Mouse (Mus musculus): ENCODE results near the gene Szrd1. TPM values are rescaled to one million over a fixed set of nuclear protein-coding genes. Genes with fewer than 3 reads are reported as not detected.

The Szrd1 gene
- polyA plus RNA-seq, 1 experiment from 2014 or later: 24.4 TPM

GRCm38 (mm10) chr4:141130704-141131342, 8.8 kb downstream of the Szrd1 start:
- Histone ChIP-seq H3K9me3 (no peaks in the 10 kb centered on the region), H3K9ac (no peak overlapping the region), H3K4me1 (peaks cover 39% of the 10 kb centered on the region), H3K4me2 (no peak overlapping the region), H3K27me3 (replicated peaks) (no peaks in the 10 kb centered on the region), H3K36me3 (replicated peaks) (no peaks in the 10 kb centered on the region), H3K27ac (0 out of 2 replicates have a peak overlapping the region, but pooled peaks have one; percentile 48), H3K4me3 (no peak overlapping the region)
- WGBS: 82% methylated on average over 6 of the region's 6 CpGs
- no peak for ATAC-seq (replicated peaks)

GRCm38 (mm10) chr4:141129190-141129710, 10.3 kb downstream of the Szrd1 start:
- Histone ChIP-seq H3K4me1 (peaks cover 27% of the 10 kb centered on the region), H3K4me3 (no peak overlapping the region), H3K27me3 (replicated peaks) (no peaks in the 10 kb centered on the region), H3K9ac (no peak overlapping the region), H3K27ac (no peak overlapping the region), H3K36me3 (replicated peaks) (no peaks in the 10 kb centered on the region), H3K4me2 (no peak overlapping the region), H3K9me3 (no peaks in the 10 kb centered on the region)
- WGBS: 75% methylated on average over 6 of the region's 6 CpGs
- ATAC-seq (replicated peaks): no peak

DNA sequence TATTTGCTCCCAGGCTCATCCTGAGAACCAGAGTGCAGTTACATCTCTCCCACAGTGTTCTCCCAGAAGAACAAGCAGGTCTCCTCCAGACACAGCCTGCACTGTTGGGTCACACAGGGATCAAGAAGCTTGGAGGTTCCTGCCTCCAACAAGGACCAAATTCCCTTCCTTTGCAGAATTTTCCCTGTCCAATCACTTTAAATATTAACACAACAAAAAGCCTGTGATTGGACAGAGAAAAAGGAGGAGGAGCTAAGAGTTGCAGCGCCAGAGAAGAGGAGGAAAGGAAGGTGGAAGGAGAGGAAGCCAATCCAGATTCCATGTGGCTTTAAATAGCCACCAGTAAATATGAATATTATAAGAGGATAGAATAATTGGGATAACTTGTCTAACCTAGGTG, 16.5 kb downstream of the Szrd1 start:
- Histone ChIP-seq H3K27me3 (replicated peaks) (no peaks in the 10 kb centered on the region), H3K9ac (no peak overlapping the region), H3K4me1 (peaks cover 20% of the 10 kb centered on the region), H3K36me3 (replicated peaks) (no peaks in the 10 kb centered on the region), H3K4me2 (no peak overlapping the region), H3K4me3 (no peak overlapping the region), H3K27ac (no peak overlapping the region), H3K9me3 (no peaks in the 10 kb centered on the region)
- WGBS: 19% methylated on average over 1 of the region's 1 CpGs
- no peak for ATAC-seq (replicated peaks)

DNA sequence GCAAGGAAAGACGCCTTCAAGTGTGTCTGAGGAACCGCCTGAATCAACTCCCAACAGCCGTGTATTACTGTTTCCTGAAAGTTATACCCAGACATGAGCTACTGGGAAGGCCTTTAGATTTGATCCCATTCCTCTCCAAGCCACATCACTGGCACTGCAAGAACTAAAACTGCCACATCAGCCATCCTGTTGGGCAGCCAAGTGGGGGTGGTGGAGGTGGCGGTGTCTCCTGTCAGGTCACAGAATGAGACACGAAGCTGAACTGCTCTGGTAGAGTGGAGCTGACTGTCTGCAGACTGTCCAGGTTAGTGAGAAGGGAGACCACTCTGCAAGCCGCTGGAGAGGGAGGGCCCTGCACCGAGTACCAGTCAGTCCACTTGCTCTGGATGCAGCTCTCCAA, 16.9 kb downstream of the Szrd1 start:
- Histone ChIP-seq H3K9ac (no peak overlapping the region), H3K4me3 (no peak overlapping the region), H3K27me3 (replicated peaks) (no peaks in the 10 kb centered on the region), H3K4me1 (peaks cover 20% of the 10 kb centered on the region), H3K4me2 (no peak overlapping the region), H3K36me3 (replicated peaks) (no peaks in the 10 kb centered on the region), H3K27ac (no peak overlapping the region), H3K9me3 (no peaks in the 10 kb centered on the region)
- 84% methylated on average over 7 of the region's 7 CpGs for WGBS
- no peak for ATAC-seq (replicated peaks)

GRCm38 (mm10) chr4:141120700-141121099, 18.9 kb downstream of the Szrd1 start:
- Histone ChIP-seq H3K4me1 (peaks cover 20% of the 10 kb centered on the region), H3K36me3 (replicated peaks) (peaks cover 15% of the 10 kb centered on the region; the same call in 1 of the 2 replicates), H3K27me3 (replicated peaks) (no peaks in the 10 kb centered on the region), H3K9me3 (no peaks in the 10 kb centered on the region), H3K9ac (no peak overlapping the region), H3K4me2 (no peak overlapping the region), H3K27ac (no peak overlapping the region), H3K4me3 (no peak overlapping the region)
- 0 out of 2 replicates have a peak, but pooled peaks have one; percentile 66 for ATAC-seq (replicated peaks)
- WGBS: 21% methylated on average over 11 of the region's 11 CpGs

DNA sequence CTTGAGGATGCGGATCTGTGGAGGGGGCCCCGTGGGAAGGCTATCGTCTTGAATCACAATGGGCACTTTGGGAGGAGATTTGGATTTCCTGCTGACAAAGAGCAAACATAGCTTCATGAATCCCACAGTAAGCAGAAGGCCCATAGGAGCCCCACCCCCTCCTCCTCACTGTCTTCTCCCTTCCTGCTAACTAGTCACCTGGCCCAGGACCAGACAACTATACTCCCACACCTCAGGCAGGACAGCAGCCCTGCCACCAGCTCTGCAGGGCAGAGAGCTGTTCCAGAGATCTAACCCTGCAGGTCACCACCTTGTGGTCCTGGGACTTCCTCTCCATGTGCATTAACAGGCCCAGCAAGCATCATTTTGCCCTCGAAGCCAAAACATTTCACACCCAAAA, 20.9 kb downstream of the Szrd1 start:
- Histone ChIP-seq H3K27me3 (replicated peaks) (no peaks in the 10 kb centered on the region), H3K9ac (no peak overlapping the region), H3K4me3 (no peak overlapping the region), H3K4me1 (peaks cover 17% of the 10 kb centered on the region), H3K27ac (no peak overlapping the region), H3K4me2 (no peak overlapping the region), H3K9me3 (no peaks in the 10 kb centered on the region), H3K36me3 (replicated peaks) (peaks cover 15% of the 10 kb centered on the region; the same call in 1 of the 2 replicates)
- ATAC-seq (replicated peaks): no peak
- 44% methylated on average over 4 of the region's 4 CpGs for WGBS

DNA sequence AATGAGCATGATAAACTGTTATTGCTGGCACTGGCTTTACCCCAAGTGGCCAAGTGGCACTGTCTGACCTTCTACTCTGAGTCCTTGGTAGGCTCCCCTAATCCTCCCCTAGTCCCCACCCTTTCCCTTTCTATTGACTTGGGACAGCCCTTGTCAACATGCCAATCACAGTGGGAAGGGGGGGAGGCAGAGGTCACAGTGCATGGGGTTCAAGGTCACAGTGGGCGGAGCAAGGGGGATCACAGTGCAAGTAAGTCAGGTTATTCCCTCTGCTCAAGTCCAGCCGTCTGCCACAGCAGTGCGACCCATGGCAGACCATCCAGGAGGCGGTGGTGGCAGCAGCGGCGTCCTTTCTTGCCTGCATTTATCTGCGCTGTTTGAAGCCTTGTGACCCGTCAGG, 24.2 kb downstream of the Szrd1 start:
- no peak for ATAC-seq (replicated peaks)
- H3K27me3 ChIP-seq (replicated peaks): no peaks in the 10 kb centered on the region
- 58% methylated on average over 8 of the region's 8 CpGs for WGBS

GRCm38 (mm10) chr4:141114521-141114981, 25.0 kb downstream of the Szrd1 start:
- no peak for ATAC-seq (replicated peaks)
- H3K36me3 ChIP-seq (replicated peaks): peaks cover 15% of the 10 kb centered on the region; the same call in 1 of the 2 replicates

More for the DNA sequence above, 24.2 kb downstream of the Szrd1 start:
- Histone ChIP-seq H3K9me3 (no peaks in the 10 kb centered on the region), H3K27ac (no peak overlapping the region), H3K4me3 (no peak overlapping the region), H3K4me2 (no peak overlapping the region), H3K9ac (no peak overlapping the region), H3K36me3 (replicated peaks) (peaks cover 15% of the 10 kb centered on the region; the same call in 1 of the 2 replicates), H3K4me1 (peaks cover 1% of the 10 kb centered on the region)

DNA sequence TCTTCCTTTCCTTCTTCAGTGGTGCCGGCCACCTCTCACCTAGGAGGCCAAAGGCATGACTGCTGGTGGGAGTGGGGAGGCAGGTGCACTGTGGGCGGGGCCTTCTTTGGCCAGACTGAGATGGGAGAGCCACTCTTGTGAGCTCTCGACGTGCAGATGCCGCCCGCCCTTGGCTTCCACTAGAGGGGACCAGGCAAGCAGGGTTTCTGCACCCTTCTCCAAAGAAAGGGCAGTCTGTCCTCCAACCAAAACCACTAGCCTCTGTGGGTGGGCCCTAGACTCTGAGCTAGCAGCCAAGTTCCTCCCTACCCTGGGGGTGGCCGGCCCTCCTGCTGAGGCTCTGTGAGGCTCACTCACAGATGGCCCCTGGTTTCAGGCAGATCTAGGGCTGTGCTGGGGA, 25.7 kb downstream of the Szrd1 start:
- peak; percentile 41; the same call in 1 of the 2 replicates for ATAC-seq (replicated peaks)
- H3K9me3 ChIP-seq: no peaks in the 10 kb centered on the region
- H3K4me1 ChIP-seq: no peaks in the 10 kb centered on the region; the same call in 1 of the 2 replicates
- WGBS: 77% methylated on average over 7 of the region's 7 CpGs
- H3K4me3 ChIP-seq: no peak overlapping the region
- H3K9ac ChIP-seq: no peak overlapping the region
- 0 out of 2 replicates have a peak overlapping the region, but pooled peaks have one; percentile 28 for H3K27ac ChIP-seq
- H3K36me3 ChIP-seq (replicated peaks): peaks cover 15% of the 10 kb centered on the region; the same call in 1 of the 2 replicates
- no peak overlapping the region for H3K4me2 ChIP-seq
- H3K27me3 ChIP-seq (replicated peaks): no peaks in the 10 kb centered on the region

More at GRCm38 (mm10) chr4:141114521-141114981, 25.0 kb downstream of the Szrd1 start:
- Histone ChIP-seq H3K9me3 (no peaks in the 10 kb centered on the region), H3K27me3 (replicated peaks) (no peaks in the 10 kb centered on the region), H3K4me2 (no peak overlapping the region), H3K4me3 (no peak overlapping the region), H3K9ac (no peak overlapping the region), H3K27ac (peak overlapping the region; percentile 28; the same call in 1 of the 2 replicates), H3K4me1 (no peaks in the 10 kb centered on the region; the same call in 1 of the 2 replicates)
- 70% methylated on average over 6 of the region's 6 CpGs for WGBS

- 65% methylated on average over 10 of the region's 10 CpGs for WGBS
- no peak overlapping the region for H3K4me2 ChIP-seq
- H3K36me3 ChIP-seq (replicated peaks): no peaks in the 10 kb centered on the region
- no peak for ATAC-seq (replicated peaks)
- H3K4me3 ChIP-seq: no peak overlapping the region
- no peaks in the 10 kb centered on the region for H3K9me3 ChIP-seq
- H3K27me3 ChIP-seq (replicated peaks): no peaks in the 10 kb centered on the region
- H3K27ac ChIP-seq: no peak overlapping the region
- H3K4me1 ChIP-seq: no peaks in the 10 kb centered on the region
- H3K9ac ChIP-seq: no peak overlapping the region
Measured at GRCm38 (mm10) chr4:141108196-141108732, 31.3 kb downstream of the Szrd1 start.

DNA sequence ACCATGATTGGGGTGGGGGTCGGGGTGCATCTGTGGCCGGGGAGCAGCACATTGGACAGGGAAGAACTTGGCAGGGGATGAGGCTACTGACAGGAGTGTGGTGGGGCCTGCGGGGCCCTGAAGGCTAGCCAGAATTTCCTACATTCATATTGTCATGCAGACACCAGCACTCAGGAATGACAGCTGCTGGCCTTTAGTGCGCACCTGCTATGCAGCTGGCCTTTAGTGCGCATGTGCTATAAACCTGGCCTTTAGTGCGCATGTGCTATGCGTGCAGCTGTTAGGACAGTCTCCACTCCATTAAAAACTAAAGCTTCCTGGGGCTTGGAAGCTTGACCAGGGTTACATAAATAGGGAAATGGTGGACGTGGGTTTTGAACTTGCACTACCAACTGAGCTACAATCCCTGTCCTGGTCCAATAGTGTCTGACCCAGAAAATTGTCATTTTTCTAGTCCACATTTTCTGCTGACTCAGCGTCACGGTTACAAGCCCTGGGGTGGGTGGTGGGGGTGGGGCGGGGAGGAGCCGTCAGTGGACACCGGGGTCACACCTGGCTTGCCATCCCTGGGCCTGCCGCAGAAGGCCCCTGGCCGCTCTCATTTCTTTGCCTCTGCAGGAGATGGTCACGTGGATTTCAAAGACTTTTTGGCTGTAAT, 32.9 kb downstream of the Szrd1 start:
- no peak for ATAC-seq (replicated peaks)
- no peaks in the 10 kb centered on the region for H3K4me1 ChIP-seq

DNA sequence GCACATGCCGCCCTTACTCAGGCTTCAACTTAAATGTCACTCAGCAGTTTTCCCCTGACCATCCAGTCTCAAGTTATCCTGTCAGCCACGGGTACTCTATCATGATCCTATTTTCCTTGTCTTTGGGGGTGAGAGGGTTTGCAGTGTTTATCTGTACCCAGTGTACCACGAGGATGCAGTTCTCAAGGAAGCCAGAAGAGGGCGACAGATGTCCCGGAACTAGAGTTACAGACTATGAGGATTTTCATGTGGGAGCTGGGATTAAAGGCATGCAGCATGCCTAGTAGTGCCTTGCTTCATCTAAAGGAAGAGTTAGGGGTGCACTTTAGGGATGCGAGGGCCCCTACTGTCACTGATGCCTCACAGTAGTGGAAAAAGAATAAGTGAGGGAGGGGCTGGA, 37.7 kb downstream of the Szrd1 start:
- 67% methylated on average over 6 of the region's 6 CpGs for WGBS

More for the DNA sequence above, 32.9 kb downstream of the Szrd1 start:
- Histone ChIP-seq H3K4me3 (no peak overlapping the region), H3K9ac (no peak overlapping the region), H3K27ac (no peak overlapping the region), H3K36me3 (replicated peaks) (no peaks in the 10 kb centered on the region), H3K4me2 (no peak overlapping the region), H3K27me3 (replicated peaks) (no peaks in the 10 kb centered on the region), H3K9me3 (no peaks in the 10 kb centered on the region)
- WGBS: 82% methylated on average over 16 of the region's 16 CpGs

More for the DNA sequence above, 37.7 kb downstream of the Szrd1 start:
- no peaks in the 10 kb centered on the region for H3K4me1 ChIP-seq
- no peaks in the 10 kb centered on the region for H3K36me3 ChIP-seq (replicated peaks)
- H3K9me3 ChIP-seq: no peaks in the 10 kb centered on the region
- H3K4me2 ChIP-seq: no peak overlapping the region
- H3K27ac ChIP-seq: no peak overlapping the region
- H3K27me3 ChIP-seq (replicated peaks): no peaks in the 10 kb centered on the region
- no peak overlapping the region for H3K4me3 ChIP-seq
- no peak for ATAC-seq (replicated peaks)
- no peak overlapping the region for H3K9ac ChIP-seq
